Mouse (Mus musculus): ENCODE data around the gene E330009J07Rik.

- no peak for TF ChIP-seq MYOG (IDR thresholded peaks at IDR 0.05; ENCODE audit: control insufficient read depth in 1 of 3, insufficient read depth in 1 of 3, insufficient read length in 2 of 3, low read depth in 2 of 3)
- TF ChIP-seq TCF12 (IDR thresholded peaks at IDR 0.05; ENCODE audit: insufficient read depth, poor library complexity, severe bottlenecking), result no peak
- TF ChIP-seq E2F4 (IDR thresholded peaks at IDR 0.05; ENCODE audit: insufficient read depth), result no peak
- no peak for TF ChIP-seq POLR2A (IDR thresholded peaks at IDR 0.05; ENCODE audit: insufficient read length, low read depth)
- no peak for TF ChIP-seq MYOD1 (IDR thresholded peaks at IDR 0.05; ENCODE audit: control insufficient read depth in 1 of 3, insufficient read length in 2 of 3, low read depth in 2 of 3)
- TF ChIP-seq USF1 (IDR thresholded peaks at IDR 0.05; ENCODE audit: low read depth), result no peak
- TF ChIP-seq POLR2AphosphoS2 (IDR thresholded peaks at IDR 0.05; ENCODE audit: insufficient read length, low read depth), result no peak
- no peak for TF ChIP-seq MAX (IDR thresholded peaks at IDR 0.05; ENCODE audit: low read depth)
- TF ChIP-seq REST (IDR thresholded peaks at IDR 0.05; ENCODE audit: insufficient read depth, insufficient read length), result no peak
- no peak for TF ChIP-seq CEBPB (IDR thresholded peaks at IDR 0.05; ENCODE audit: insufficient read depth, poor library complexity, severe bottlenecking)
- TF ChIP-seq SRF (IDR thresholded peaks at IDR 0.05; ENCODE audit: control insufficient read depth, insufficient read length, low read depth), result no peak
- TF ChIP-seq TCF3 (IDR thresholded peaks at IDR 0.05; ENCODE audit: insufficient read length, low read depth), result no peak
These were observed 12.9 kb downstream of the E330009J07Rik start for GRCm38 (mm10) chr6:40423013-40423412.

Data from myocyte (in vitro differentiated cells).